ENCODE assay signal across 8 mouse cellular contexts in genomic region chr8:12756391-12757157, GRCm38 (mm10). TPM values are rescaled to one million over a fixed set of nuclear protein-coding genes. Genes with fewer than 3 reads are reported as not detected.
DNase-seq lines count a peak whose midpoint lies in the region; ATAC-seq and TF ChIP-seq lines count a peak whose summit lies in the region.

Gene Atp11a (plus strand): TSS chr8:12757014.

- H3K9ac ChIP-seq in ES-E14 (ENCODE audit: insufficient read depth, low read depth, low read length, poor library complexity, severe bottlenecking) = peak within 1 kb of the TSS; percentile 71
- H3K9ac ChIP-seq in forebrain, postnatal 0 days = peak within 1 kb of the TSS; percentile 87
- H3K9ac ChIP-seq in neural tube, embryonic 15.5 days (replicated peaks) = peak within 1 kb of the TSS; percentile 94

- no peaks in the 10 kb centered on the region for H3K36me3 ChIP-seq in ES-E14 (ENCODE audit: control insufficient read depth, insufficient read depth, low read length, poor library complexity, severe bottlenecking)
- H3K36me3 ChIP-seq in forebrain, postnatal 0 days (ENCODE audit: insufficient read depth) = no peaks in the 10 kb centered on the region
- H3K36me3 ChIP-seq in neural tube, embryonic 15.5 days = no peaks in the 10 kb centered on the region; the same call in 1 of the 2 replicates

- DNase-seq in ES-E14 (ENCODE audit: low read depth, low spot score) = no peak
- DNase-seq in forebrain, postnatal 0 days = peak; percentile 92
- DNase-seq in heart, postnatal 36 days = peak; percentile 73 to 75
- DNase-seq in layer of hippocampus, adult 2 months (ENCODE audit: low spot score in 2 of 2) = peak; percentile 46 to 74
- DNase-seq in lung, adult 2 months = peak; percentile 61
- DNase-seq in thymus, postnatal 25 days = peak; percentile 75

- intact Hi-C loops in heart, postnatal 36 days (cut with DNase I) = loop anchor here (2.0 to 5.0 kb wide), 3 partner anchors 54 to 351 kb away; partner anchors contain the start of genes Cul4a, Pcid2 and Tubgcp3

- in situ Hi-C loops in ES-E14 (cut with MboI; ENCODE audit: low sequenced_read_pairs in 2 of 2, unreplicated experiment in 2 of 2) = no loop called here

- peak; percentile 57; the same call in 1 of the 2 replicates for TF ChIP-seq POLR2A in lung, adult 2 months (IDR thresholded peaks at IDR 0.05; ENCODE audit: borderline replicate concordance, extremely low read depth, low read depth, low read length)

- no peak within 1 kb of the TSS for H3K27ac ChIP-seq in ES-E14 (ENCODE audit: insufficient read depth, low read depth, low read length, poor library complexity, severe bottlenecking)
- peak within 1 kb of the TSS; percentile 73 for H3K27ac ChIP-seq in forebrain, postnatal 0 days (ENCODE audit: low read depth, low read length)
- H3K27ac ChIP-seq in layer of hippocampus, adult 2 months = peak within 1 kb of the TSS; percentile 88
- H3K27ac ChIP-seq in neural tube, embryonic 15.5 days (replicated peaks) = peak within 1 kb of the TSS; percentile 80

- H3K9me3 ChIP-seq in ES-E14 (ENCODE audit: control insufficient read depth, insufficient read depth, low read depth, low read length) = no peaks in the 10 kb centered on the region
- H3K9me3 ChIP-seq in forebrain, postnatal 0 days (ENCODE audit: low read length) = no peaks in the 10 kb centered on the region
- no peaks in the 10 kb centered on the region for H3K9me3 ChIP-seq in neural tube, embryonic 15.5 days (replicated peaks)

- H3K27me3 ChIP-seq in forebrain, postnatal 0 days (ENCODE audit: insufficient read depth, low read length) = no peaks in the 10 kb centered on the region
- H3K27me3 ChIP-seq in neural tube, embryonic 15.5 days (replicated peaks) = no peaks in the 10 kb centered on the region

- 5% methylated on average over 47 of the region's 62 CpGs for WGBS in forebrain, postnatal 0 days
- 2% methylated on average over 45 of the region's 62 CpGs for WGBS in lung, adult 2 months
- WGBS in neural tube, embryonic 15.5 days = under 1% methylated on average over 30 of the region's 62 CpGs

- peak within 1 kb of the TSS; percentile 74 to 88 for H3K4me3 ChIP-seq in ES-E14 (ENCODE audit: insufficient read depth in 1 of 2, low read depth in 1 of 2, low read length in 2 of 2, poor library complexity in 1 of 2, severe bottlenecking in 1 of 2)
- H3K4me3 ChIP-seq in forebrain, postnatal 0 days (ENCODE audit: low read depth, low read length) = peak within 1 kb of the TSS; percentile 98
- peak within 1 kb of the TSS; percentile 92 for H3K4me3 ChIP-seq in layer of hippocampus, adult 2 months
- H3K4me3 ChIP-seq in lung, adult 2 months (replicated peaks; ENCODE audit: extremely low read depth, low read depth, low read length) = peak within 1 kb of the TSS; percentile 65
- H3K4me3 ChIP-seq in neural tube, embryonic 15.5 days (replicated peaks) = peak within 1 kb of the TSS; percentile 91

- peak; percentile 65 for ATAC-seq in cerebellum, adult (ENCODE audit: insufficient number of reproducible peaks, low FRiP score, low TSS enrichment)
- peak; percentile 94 for ATAC-seq in forebrain, postnatal 0 days
- ATAC-seq in neural tube, embryonic 15.5 days (ENCODE audit: low FRiP score) = peak; percentile 94

- H3K4me2 ChIP-seq in forebrain, postnatal 0 days (ENCODE audit: low read depth) = peak within 1 kb of the TSS; percentile 90
- peak within 1 kb of the TSS; percentile 95 for H3K4me2 ChIP-seq in neural tube, embryonic 15.5 days

- peaks cover 10 to 13% of the 10 kb centered on the region in 2 experiments for H3K4me1 ChIP-seq in ES-E14 (ENCODE audit: control insufficient read depth in 2 of 2, insufficient read depth in 2 of 2, low read length in 2 of 2, poor library complexity in 1 of 2)
- 0 out of 2 replicates have a peak, but pooled peaks cover 9% of the 10 kb centered on the region for H3K4me1 ChIP-seq in forebrain, postnatal 0 days (ENCODE audit: insufficient read depth)
- H3K4me1 ChIP-seq in lung, adult 2 months (ENCODE audit: control insufficient read depth, insufficient read depth, low read length) = peaks cover 7% of the 10 kb centered on the region
- H3K4me1 ChIP-seq in neural tube, embryonic 15.5 days = peaks cover 27% of the 10 kb centered on the region

- no peak for TF ChIP-seq CTCF in forebrain, postnatal 0 days (IDR thresholded peaks at IDR 0.05; ENCODE audit: low read depth)
- TF ChIP-seq CTCF in layer of hippocampus, adult 2 months (conservative IDR thresholded peaks at IDR 0.05) = no peak
- TF ChIP-seq CTCF in lung, adult 2 months (IDR thresholded peaks at IDR 0.05; ENCODE audit: insufficient read depth, low read length) = no peak

TF ChIP-seq in ES-E14, 5 proteins besides CTCF, POLR2A, EP300 and RAD21:
- TF ChIP-seq CHD2 (IDR thresholded peaks at IDR 0.05; ENCODE audit: low read depth, low read length) = no peak

RNA-seq across cellular contexts. Expression of gene Atp11a, which starts in this region (rescaled TPM):
- total RNA-seq in ES-E14 (2012; rRNA removed) = 65.9 and 113 TPM in 2 replicates
- total RNA-seq in forebrain, postnatal 0 days (2014; rRNA removed) = 26.1 and 36.1 TPM in 2 replicates
- 7.2 and 10.5 TPM in 2 replicates for polyA plus RNA-seq in forebrain, postnatal 0 days (2015; fragmentation: Nextera tagmentation; extraction: Ambion mirVana)
- total RNA-seq in heart, postnatal 36 days (2021) = 10 to 100 TPM; 77.9 to 88.4 TPM
- total RNA-seq in layer of hippocampus, adult 2 months (2021) = 10 to 100 TPM; 51.3 to 66.1 TPM
- 282 and 307 TPM in 2 replicates for polyA plus RNA-seq in lung, adult 2 months (2012; rRNA removed)
- 12.0 and 13.4 TPM in 2 replicates for polyA plus RNA-seq in neural tube, embryonic 15.5 days (2015; fragmentation: Nextera tagmentation; extraction: Ambion mirVana)

Comparison
In these comparisons a context has a peak if more than half of its experiments do, and no peak if none do; other contexts are left out.
1. RNA of gene Atp11a (polyA plus RNA-seq): 282 to 307 TPM in lung, adult 2 months; 12.0 to 13.4 TPM in neural tube, embryonic 15.5 days and 7.2 to 10.5 TPM in forebrain, postnatal 0 days; every median in the first group is over 10 times any median in the second.
2. Peak in every context shown above with its lines, with median percentiles within 50 percentile points of each other: H3K4me3 ChIP-seq, H3K9ac ChIP-seq and ATAC-seq.